ENCODE assay signal across 14 mouse cellular contexts in genomic region chr11:24094086-24094487, GRCm38 (mm10). TPM values are rescaled to one million over a fixed set of nuclear protein-coding genes. Genes with fewer than 3 reads are reported as not detected.
DNase-seq lines count a peak whose midpoint lies in the region; ATAC-seq and TF ChIP-seq lines count a peak whose summit lies in the region.
"Had no signal": no experiment of that assay in that cellular context is flagged by ENCODE, and none has a peak within 500 bp of the region (broad histone marks: within the 10 kb centered on the region; RNA-seq: fewer than 3 reads in every experiment).

No protein-coding gene starts in this region.

- whole genome bisulfite sequencing in hindbrain, embryonic 14.5 days: 47% methylated on average over 5 of the region's 5 CpGs
- WGBS in hindbrain, embryonic 12.5 days: 47% methylated on average over 5 of the region's 5 CpGs
- 29% methylated on average over 5 of the region's 5 CpGs for WGBS in forebrain, postnatal 0 days

- no peaks in the 10 kb centered on the region for H3K27me3 ChIP-seq in hindbrain, embryonic 14.5 days (ENCODE audit: control insufficient read depth, insufficient read depth, low read length)
- H3K27me3 ChIP-seq in hindbrain, embryonic 12.5 days: no peaks in the 10 kb centered on the region
- no peaks in the 10 kb centered on the region for H3K27me3 ChIP-seq in forebrain, postnatal 0 days (ENCODE audit: insufficient read depth, low read length)

- H3K4me1 ChIP-seq in hindbrain, embryonic 14.5 days (replicated peaks; ENCODE audit: control insufficient read depth, insufficient read depth, low read length): peaks cover 86% of the 10 kb centered on the region
- H3K4me1 ChIP-seq in hindbrain, embryonic 12.5 days: peaks cover 83% of the 10 kb centered on the region
- H3K4me1 ChIP-seq in forebrain, postnatal 0 days (ENCODE audit: insufficient read depth): peaks cover 54% of the 10 kb centered on the region

- H3K9me3 ChIP-seq in hindbrain, embryonic 14.5 days (ENCODE audit: control insufficient read depth, low read length): no peaks in the 10 kb centered on the region
- no peaks in the 10 kb centered on the region for H3K9me3 ChIP-seq in hindbrain, embryonic 12.5 days (replicated peaks)
- H3K9me3 ChIP-seq in forebrain, postnatal 0 days (ENCODE audit: low read length): no peaks in the 10 kb centered on the region

- peak overlapping the region; percentile 48 for H3K4me2 ChIP-seq in hindbrain, embryonic 14.5 days (replicated peaks)
- H3K4me2 ChIP-seq in hindbrain, embryonic 12.5 days (replicated peaks): no peak overlapping the region
- peak overlapping the region; percentile 46 for H3K4me2 ChIP-seq in forebrain, postnatal 0 days (ENCODE audit: low read depth)

- H3K36me3 ChIP-seq in hindbrain, embryonic 14.5 days (replicated peaks; ENCODE audit: control insufficient read depth, insufficient read depth): peaks cover 11% of the 10 kb centered on the region
- H3K36me3 ChIP-seq in hindbrain, embryonic 12.5 days: no peaks in the 10 kb centered on the region
- H3K36me3 ChIP-seq in forebrain, postnatal 0 days (ENCODE audit: insufficient read depth): no peaks in the 10 kb centered on the region

- ATAC-seq in hindbrain, embryonic 14.5 days (ENCODE audit: low FRiP score): peak; percentile 13; the same call in 1 of the 2 replicates
- no peak for ATAC-seq in hindbrain, embryonic 12.5 days (ENCODE audit: low FRiP score)
- ATAC-seq in forebrain, postnatal 0 days: peak; percentile 18

- peak overlapping the region; percentile 60 for H3K27ac ChIP-seq in hindbrain, embryonic 14.5 days
- H3K27ac ChIP-seq in hindbrain, embryonic 12.5 days: no peak overlapping the region
- peak overlapping the region; percentile 89 for H3K27ac ChIP-seq in forebrain, postnatal 0 days (ENCODE audit: low read depth, low read length)

- H3K9ac ChIP-seq in hindbrain, embryonic 14.5 days: peak overlapping the region; percentile 45
- H3K9ac ChIP-seq in hindbrain, embryonic 12.5 days: no peak overlapping the region
- H3K9ac ChIP-seq in forebrain, postnatal 0 days: peak overlapping the region; percentile 39

- TF ChIP-seq CTCF in forebrain, postnatal 0 days (IDR thresholded peaks at IDR 0.05; ENCODE audit: low read depth): peak; percentile 56

- no peak for DNase-seq in hindbrain, embryonic 14.5 days (ENCODE audit: low spot score)
- peak; percentile 21 for DNase-seq in retina, embryonic 14.5 days (ENCODE audit: low spot score)
- no peak for DNase-seq in retina, postnatal 1 day
- DNase-seq in forebrain, postnatal 0 days: peak; percentile 62
- no peak for DNase-seq in thymus, postnatal 4 days
- no peak for DNase-seq in kidney, postnatal 36 days
- DNase-seq: adrenal gland, postnatal 25 days; cerebellum, postnatal 36 days; kidney, postnatal 4 days; thymus, postnatal 14 days had no signal

- H3K4me3 ChIP-seq in hindbrain, embryonic 14.5 days (replicated peaks; ENCODE audit: low read length): no peak overlapping the region
- no peak overlapping the region for H3K4me3 ChIP-seq in hindbrain, embryonic 12.5 days
- no peak overlapping the region for H3K4me3 ChIP-seq in forebrain, postnatal 0 days (ENCODE audit: low read depth, low read length)
- H3K4me3 ChIP-seq: myocyte had no signal

RNA-seq across cellular contexts. Expression of gene Bcl11a, which starts 16.2 kb away (rescaled TPM):
- polyA plus RNA-seq in hindbrain, embryonic 14.5 days (2014; fragmentation: Nextera tagmentation; extraction: Ambion mirVana): 106 and 117 TPM in 2 replicates
- polyA plus RNA-seq in hindbrain, embryonic 12.5 days (2016; fragmentation: Nextera tagmentation; extraction: Ambion mirVana): 89.1 and 94.8 TPM in 2 replicates
- total RNA-seq in forebrain, postnatal 0 days (2014; rRNA removed): 70.8 and 85.9 TPM in 2 replicates
- 173 and 174 TPM in 2 replicates for polyA plus RNA-seq in forebrain, postnatal 0 days (2015; fragmentation: Nextera tagmentation; extraction: Ambion mirVana)
- polyA plus RNA-seq: myocyte had no signal

RNA-seq across cellular contexts. Expression of gene A830031A19Rik, which starts 19.2 kb away (rescaled TPM):
- not detected in 2 replicates for polyA plus RNA-seq in hindbrain, embryonic 14.5 days (2014; fragmentation: Nextera tagmentation; extraction: Ambion mirVana)
- polyA plus RNA-seq in hindbrain, embryonic 12.5 days (2016; fragmentation: Nextera tagmentation; extraction: Ambion mirVana): not detected in 2 replicates
- total RNA-seq in forebrain, postnatal 0 days (2014; rRNA removed): 1.8 TPM in 1 of 2 replicates, not detected in the other
- 0.26 and 0.63 TPM in 2 replicates for polyA plus RNA-seq in forebrain, postnatal 0 days (2015; fragmentation: Nextera tagmentation; extraction: Ambion mirVana)
- total RNA-seq: adrenal gland, postnatal 25 days had no signal
- polyA plus RNA-seq: limb, embryonic 14.5 days; myocyte; small intestine, adult 2 months had no signal

Comparison
In these comparisons a context has a peak if more than half of its experiments do, and no peak if none do; other contexts are left out.
1. DNase-seq: peak in retina, embryonic 14.5 days (single experiment) and forebrain, postnatal 0 days (single experiment); none in hindbrain, embryonic 14.5 days (single experiment), retina, postnatal 1 day (single experiment), thymus, postnatal 4 days (single experiment) and kidney, postnatal 36 days (0 of 2).